Mouse (Mus musculus): ENCODE data around the gene Rag1.

Rag1 gene

GRCm38 (mm10) chr2:101591356-101591755 lies 57.9 kb downstream of the Rag1 start:
- no peak for DNase-seq (ENCODE audit: low spot score in 2 of 2)
